Mouse (Mus musculus) testis, adult 2 months (tissue): ENCODE results near the gene B3gnt2. TPM values are rescaled to one million over a fixed set of nuclear protein-coding genes. Genes with fewer than 3 reads are reported as not detected.

Experiments used
- H3K27ac ChIP-seq: fragments of 200-500 bp; 2 replicates; pipeline ENCODE4 v1.5.1; 2012; ENCODE audit warnings: low read depth, low read length; ENCODE audit not compliant: control insufficient read depth, insufficient read depth
- H3K27me3 ChIP-seq: fragments of 200-500 bp; 2 replicates; pipeline ENCODE4 v1.6.1; 2012; ENCODE audit warnings: mild to moderate bottlenecking, low read length, moderate library complexity; ENCODE audit not compliant: control insufficient read depth, insufficient read depth
- H3K36me3 ChIP-seq: fragments of 200-500 bp; 2 replicates; pipeline ENCODE4 v1.6.1; 2012; ENCODE audit warnings: mild to moderate bottlenecking, low read length; ENCODE audit not compliant: control insufficient read depth, insufficient read depth
- H3K4me1 ChIP-seq: fragments of 200-500 bp; 2 replicates; pipeline ENCODE4 v1.6.1; 2012; ENCODE audit warnings: low read length; ENCODE audit not compliant: control insufficient read depth, insufficient read depth
- H3K4me3 ChIP-seq: fragments of 200-500 bp; 2 replicates; pipeline ENCODE4 v1.5.1; 2012; ENCODE audit warnings: low read depth, mild to moderate bottlenecking, low read length, moderate library complexity, mixed read lengths; ENCODE audit not compliant: control insufficient read depth
- CTCF ChIP-seq: fragments of 200-500 bp; IDR thresholded peaks from 2 replicates; pipeline ENCODE4 v1.5.1; 2012; ENCODE audit warnings: low read depth, mild to moderate bottlenecking, inconsistent platforms, low read length, moderate library complexity; ENCODE audit not compliant: control insufficient read depth, insufficient read depth, insufficient replicate concordance
- POLR2A ChIP-seq: fragments of 200-500 bp; IDR thresholded peaks from 2 replicates; pipeline ENCODE4 v1.6.1; 2012; ENCODE audit warnings: low read depth, mild to moderate bottlenecking, inconsistent platforms, low read length, moderate library complexity; ENCODE audit not compliant: control insufficient read depth
- polyA plus RNA-seq: library from polyadenylated mRNA; depleted of rRNA; stranded (reverse); fragments of >200 nt; gene quantifications from 2 replicates; pipeline ENCODE4 v1.2.3, GENCODE M21; 2012

B3gnt2 gene
- polyA plus RNA-seq, 1 experiment, result 1.2 TPM

GRCm38 (mm10) chr11:22752596-22752995 lies 108.2 kb downstream of the B3gnt2 start:
- Histone ChIP-seq H3K4me1 (no peaks in the 10 kb centered on the region; the same call in 1 of the 2 replicates), H3K4me3 (no peak overlapping the region), H3K27ac (no peak overlapping the region), H3K27me3 (no peaks in the 10 kb centered on the region), H3K36me3 (no peaks in the 10 kb centered on the region)
- TF ChIP-seq CTCF (no peak), POLR2A (no peak)

DNA sequence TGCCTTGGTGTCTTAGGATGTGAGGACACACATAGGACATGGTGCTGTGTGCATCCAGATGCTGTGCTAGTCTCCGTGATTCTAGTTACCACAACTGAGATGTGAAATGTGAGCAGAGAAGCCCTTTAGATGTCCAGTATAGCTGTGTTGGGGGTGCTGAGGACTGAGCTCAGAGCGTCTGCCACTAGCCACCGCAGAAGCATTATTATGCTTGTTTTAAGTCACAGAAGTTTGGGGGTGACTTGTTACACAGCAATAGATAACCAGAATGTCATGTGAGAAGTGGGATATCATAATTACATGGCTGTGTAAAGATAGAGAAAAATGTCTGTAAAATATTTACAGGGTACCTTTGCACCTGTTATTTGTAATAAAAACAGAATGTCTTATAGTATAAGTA lies 109.2 kb downstream of the B3gnt2 start:
- Histone ChIP-seq H3K4me3 (no peak overlapping the region), H3K4me1 (no peaks in the 10 kb centered on the region; the same call in 1 of the 2 replicates), H3K36me3 (no peaks in the 10 kb centered on the region), H3K27me3 (no peaks in the 10 kb centered on the region), H3K27ac (no peak overlapping the region)
- no peak for TF ChIP-seq POLR2A
- no peak for TF ChIP-seq CTCF

DNA sequence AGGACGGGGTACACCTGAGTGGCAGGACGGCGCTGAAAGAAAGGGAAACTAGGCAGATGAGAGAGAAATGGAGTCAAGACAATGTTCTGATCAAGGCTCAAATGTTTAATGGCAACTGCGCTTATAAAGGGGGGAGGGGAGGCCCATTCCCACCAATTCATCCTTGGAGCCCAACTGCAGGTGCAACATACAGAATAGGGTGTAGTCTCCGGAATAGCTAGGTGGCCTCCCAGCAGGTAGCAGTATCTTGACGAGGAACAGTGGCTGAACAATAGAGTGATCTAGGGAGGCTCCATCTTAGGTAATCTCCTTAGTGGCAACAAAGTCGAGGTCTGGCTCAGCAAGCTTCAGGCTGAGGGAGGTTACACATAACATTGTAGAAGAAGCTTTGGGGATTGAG lies 113.4 kb downstream of the B3gnt2 start:
- TF ChIP-seq POLR2A (no peak), CTCF (no peak)
- Histone ChIP-seq H3K36me3 (no peaks in the 10 kb centered on the region), H3K4me3 (no peak overlapping the region), H3K27me3 (no peaks in the 10 kb centered on the region), H3K4me1 (no peaks in the 10 kb centered on the region), H3K27ac (no peak overlapping the region)

- no peaks in the 10 kb centered on the region for H3K36me3 ChIP-seq
- H3K27ac ChIP-seq, result no peak overlapping the region
- no peaks in the 10 kb centered on the region for H3K4me1 ChIP-seq
- H3K27me3 ChIP-seq, result no peaks in the 10 kb centered on the region
- TF ChIP-seq CTCF, result no peak
- TF ChIP-seq POLR2A, result no peak
- no peak overlapping the region for H3K4me3 ChIP-seq
These were observed 115.4 kb downstream of the B3gnt2 start for GRCm38 (mm10) chr11:22745356-22745755.

- no peak overlapping the region for H3K4me3 ChIP-seq
- H3K4me1 ChIP-seq, result no peaks in the 10 kb centered on the region
- H3K36me3 ChIP-seq, result no peaks in the 10 kb centered on the region
- TF ChIP-seq POLR2A (no peak), CTCF (no peak)
- no peak overlapping the region for H3K27ac ChIP-seq
- H3K27me3 ChIP-seq, result no peaks in the 10 kb centered on the region
These were observed 117.0 kb downstream of the B3gnt2 start for GRCm38 (mm10) chr11:22743561-22744269.

- Histone ChIP-seq H3K4me3 (no peak overlapping the region), H3K27ac (no peak overlapping the region), H3K4me1 (no peaks in the 10 kb centered on the region), H3K36me3 (no peaks in the 10 kb centered on the region), H3K27me3 (no peaks in the 10 kb centered on the region)
- TF ChIP-seq POLR2A (no peak), CTCF (no peak)
These were observed 118.6 kb downstream of the B3gnt2 start for GRCm38 (mm10) chr11:22741998-22742626.

GRCm38 (mm10) chr11:22741436-22741835 lies 119.3 kb downstream of the B3gnt2 start:
- TF ChIP-seq CTCF (no peak), POLR2A (no peak)
- no peaks in the 10 kb centered on the region for H3K36me3 ChIP-seq
- H3K4me3 ChIP-seq, result no peak overlapping the region
- H3K27ac ChIP-seq, result no peak overlapping the region
- H3K4me1 ChIP-seq, result no peaks in the 10 kb centered on the region
- no peaks in the 10 kb centered on the region for H3K27me3 ChIP-seq
